Mouse (Mus musculus) cerebellum, adult 11-12 months (tissue): Measurements from ENCODE around the gene Nabp2.

ENCODE experiments used
- DNase-seq: peaks from one replicate; pipeline ENCODE4 v3.0.0; 2022

Gene Nabp2

GRCm38 (mm10) chr10:128429052-128429451 is 17.8 kb upstream of the Nabp2 start:
- DNase-seq, result no peak

DNA sequence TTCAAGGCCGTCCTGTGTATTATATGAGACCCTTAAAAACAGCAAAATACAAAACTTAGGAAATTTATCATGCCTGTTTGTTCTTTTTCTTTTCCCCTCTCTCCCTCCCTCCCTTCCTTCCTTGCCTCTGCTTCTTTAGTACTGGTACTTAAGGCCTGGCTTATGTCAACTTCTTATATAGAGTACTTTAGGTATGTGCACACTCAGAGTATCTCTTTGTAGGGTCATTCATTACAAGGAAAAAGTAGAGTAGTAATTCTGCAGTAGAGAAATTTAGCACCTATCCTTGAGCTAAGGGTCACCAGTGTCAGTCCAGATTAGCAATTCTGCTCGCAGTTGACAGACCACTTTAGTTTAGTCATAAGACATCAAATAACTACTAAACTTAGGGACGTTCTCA is 14.0 kb upstream of the Nabp2 start:
- no peak for DNase-seq

- no peak for DNase-seq
Measured at GRCm38 (mm10) chr10:128424604-128425003, 13.3 kb upstream of the Nabp2 start.

DNA sequence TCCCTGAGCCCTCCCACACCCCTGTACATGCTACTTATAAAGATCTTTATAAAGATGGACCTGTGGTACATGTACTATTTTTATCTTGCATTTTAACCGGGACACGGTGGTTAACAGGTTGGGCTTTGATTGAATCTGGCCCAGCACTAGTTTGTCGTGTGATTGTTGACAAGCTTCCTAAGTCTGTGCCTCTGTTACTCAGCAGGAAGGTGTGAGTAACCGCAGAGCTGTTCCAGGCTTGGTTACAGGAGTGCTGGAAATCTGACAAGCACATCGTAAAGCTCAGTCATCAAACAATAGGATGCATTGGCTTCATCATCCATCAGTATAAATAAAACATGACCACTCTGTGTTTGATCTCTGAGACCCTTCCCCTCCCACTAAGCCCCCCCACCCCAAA is 11.1 kb upstream of the Nabp2 start:
- DNase-seq, result no peak

DNA sequence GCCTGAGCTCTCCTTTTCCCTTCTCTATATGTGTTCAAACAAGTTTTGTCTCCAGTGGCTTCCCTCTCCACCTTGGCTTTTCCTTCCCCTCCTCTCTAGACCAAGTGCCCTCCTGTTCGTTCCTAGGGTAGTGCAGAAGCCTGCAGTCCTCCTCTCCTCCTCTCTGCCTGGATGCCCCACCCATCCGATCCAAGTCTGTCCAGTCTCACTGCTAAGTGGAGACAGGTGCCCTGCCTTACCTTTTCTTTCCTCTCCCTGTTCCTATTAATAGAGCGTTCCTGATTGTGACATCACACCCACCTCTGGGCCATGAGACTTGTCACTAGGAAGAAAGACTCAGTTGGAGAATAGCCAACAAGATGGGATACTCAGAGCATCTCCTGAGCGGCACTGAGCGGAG is 3.6 kb upstream of the Nabp2 start:
- no peak for DNase-seq

DNA sequence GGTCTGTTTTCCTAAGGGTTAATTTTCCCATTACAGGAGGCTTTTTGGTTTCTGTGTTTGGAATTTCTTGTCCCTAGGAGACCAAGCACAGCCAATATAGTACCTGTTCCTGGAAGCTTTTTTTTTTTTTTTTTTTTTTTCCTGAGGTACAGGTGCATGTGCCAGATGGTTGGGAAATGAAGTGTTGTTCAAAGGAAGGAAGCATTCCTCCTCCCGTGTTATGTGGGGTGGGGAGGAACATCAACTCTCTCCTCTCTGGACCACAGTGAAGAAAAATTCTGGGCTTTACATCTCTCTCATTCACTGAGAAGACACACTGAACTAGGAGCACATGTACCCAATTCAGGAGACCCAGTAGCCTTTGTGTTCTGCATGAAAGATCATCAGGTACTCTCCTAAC is 1.8 kb upstream of the Nabp2 start:
- DNase-seq, result no peak

DNA sequence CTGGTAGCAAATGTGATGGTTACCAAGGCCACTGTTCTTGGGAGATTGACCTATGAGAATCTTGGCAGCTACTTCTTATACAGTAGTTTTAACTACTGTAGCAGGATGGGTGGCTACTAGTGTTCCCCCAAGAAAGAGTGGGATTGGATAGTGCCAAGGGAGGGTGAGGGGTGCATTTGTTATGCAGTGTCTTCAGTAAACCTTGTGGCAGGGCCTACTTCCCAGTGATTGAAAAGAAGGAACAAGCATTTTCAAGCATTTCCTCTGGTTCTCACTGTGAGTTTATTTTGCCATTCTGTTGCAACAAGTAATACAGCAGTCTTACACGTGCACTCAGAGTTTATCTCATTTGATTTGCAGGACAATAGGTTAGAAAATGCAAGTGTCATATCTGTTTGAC is 1.3 kb upstream of the Nabp2 start:
- no peak for DNase-seq

DNA sequence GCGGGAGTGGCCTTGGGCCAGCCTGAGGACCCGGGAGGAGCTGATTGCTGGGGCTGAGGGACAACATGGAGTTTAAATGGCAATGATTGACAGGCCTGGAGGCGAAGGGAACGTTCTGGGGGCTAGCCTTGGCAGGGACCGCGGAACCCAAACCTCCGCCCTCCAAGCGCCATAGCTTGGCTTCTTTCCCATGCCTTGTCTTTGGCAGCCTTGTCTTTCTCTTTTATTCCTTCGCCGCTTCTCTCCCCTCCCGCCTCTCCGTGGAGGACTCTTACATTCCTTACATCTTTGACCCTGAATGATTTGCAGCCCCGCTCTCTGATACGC is 726 bp upstream of the Nabp2 start:
- DNase-seq, result peak; percentile 75

- DNase-seq, result no peak
Measured at GRCm38 (mm10) chr10:128410560-128410845, 789 bp downstream of the Nabp2 start.

DNA sequence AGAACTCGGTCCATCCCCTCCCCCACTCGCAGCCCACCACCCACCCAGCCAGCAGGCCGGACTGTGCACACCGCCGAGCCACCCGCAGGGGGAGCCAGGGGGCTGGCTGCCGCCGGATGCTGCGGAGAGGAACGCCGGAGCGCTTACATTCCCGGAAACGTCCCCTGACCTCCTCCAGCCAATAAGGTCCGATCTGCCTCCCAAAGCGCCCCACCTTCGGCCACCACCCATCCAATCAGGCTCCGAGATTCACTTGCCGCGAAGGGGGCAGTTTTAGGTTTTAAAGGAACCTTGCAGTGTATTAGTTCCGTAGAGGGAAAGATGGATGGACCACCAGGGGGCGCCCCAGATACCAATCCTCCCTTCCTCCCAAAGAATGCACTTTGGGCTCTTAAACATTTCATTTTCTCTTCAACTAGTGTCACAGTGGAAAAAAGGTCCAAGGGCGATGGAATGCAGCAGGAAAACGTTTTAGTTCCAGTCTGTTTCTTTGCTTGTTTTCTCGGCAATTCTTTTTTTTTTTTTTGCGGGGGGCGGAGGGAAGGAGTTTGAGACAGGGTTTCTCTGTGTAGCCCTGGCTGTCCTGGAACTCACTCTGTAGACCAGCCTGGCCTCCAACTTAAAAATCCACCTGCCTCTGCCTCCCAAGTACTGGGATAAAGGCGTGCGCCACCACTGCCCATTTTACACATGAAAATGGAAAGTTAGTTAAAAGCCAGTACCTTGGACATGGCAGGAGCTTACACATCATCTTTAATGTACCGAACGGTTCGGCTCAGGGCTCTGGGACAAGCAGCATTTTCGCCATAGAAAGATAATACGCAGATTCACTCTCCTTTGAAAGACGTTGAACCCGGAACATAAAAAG is 1.4 kb downstream of the Nabp2 start:
- DNase-seq, result peak; percentile 98

DNA sequence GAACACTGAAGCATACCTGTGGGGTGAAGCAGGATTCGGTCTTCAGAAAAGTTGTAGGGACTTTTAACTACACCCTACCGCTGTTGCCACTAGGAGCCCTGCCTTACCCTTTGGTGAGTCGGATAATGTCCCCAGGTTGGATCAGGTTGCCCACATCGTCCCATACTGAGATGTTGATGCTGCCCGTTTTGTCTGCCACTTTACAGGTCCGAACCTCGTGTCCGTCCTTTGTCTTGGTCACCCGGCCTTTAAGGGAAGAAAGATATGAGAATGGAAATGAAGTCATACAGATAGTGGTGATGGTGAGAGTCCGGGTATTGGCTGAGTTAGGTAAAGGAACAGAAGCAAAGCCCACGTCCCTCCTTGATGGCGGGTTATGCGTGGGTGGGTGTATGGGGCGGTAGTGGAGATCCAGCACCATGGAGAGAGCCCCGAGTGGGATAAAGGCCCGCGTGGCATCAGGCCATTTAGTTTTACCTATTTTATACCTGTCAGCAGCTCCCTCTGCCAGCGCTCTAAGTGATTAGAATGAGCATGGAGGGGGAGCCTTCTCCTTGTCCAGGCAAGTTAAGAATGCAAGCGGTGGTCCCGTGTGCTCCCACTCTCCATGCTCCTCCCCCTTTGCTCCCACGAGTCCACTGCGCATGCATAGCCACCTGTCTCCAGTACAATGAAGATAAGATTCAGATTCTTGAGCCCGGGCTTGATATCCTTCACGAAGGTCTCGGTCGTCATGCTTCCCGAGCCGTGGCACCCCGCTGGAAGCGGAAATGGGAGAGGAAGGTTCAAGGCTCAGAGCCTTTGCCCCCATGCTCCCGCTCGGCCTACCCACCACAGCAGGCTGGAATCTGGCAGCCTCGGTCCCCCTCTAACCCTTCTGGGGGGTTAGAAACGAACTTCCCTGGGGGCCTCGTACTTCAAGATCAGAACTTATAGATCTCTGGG is 2.4 kb downstream of the Nabp2 start:
- peak; percentile 72 for DNase-seq

DNA sequence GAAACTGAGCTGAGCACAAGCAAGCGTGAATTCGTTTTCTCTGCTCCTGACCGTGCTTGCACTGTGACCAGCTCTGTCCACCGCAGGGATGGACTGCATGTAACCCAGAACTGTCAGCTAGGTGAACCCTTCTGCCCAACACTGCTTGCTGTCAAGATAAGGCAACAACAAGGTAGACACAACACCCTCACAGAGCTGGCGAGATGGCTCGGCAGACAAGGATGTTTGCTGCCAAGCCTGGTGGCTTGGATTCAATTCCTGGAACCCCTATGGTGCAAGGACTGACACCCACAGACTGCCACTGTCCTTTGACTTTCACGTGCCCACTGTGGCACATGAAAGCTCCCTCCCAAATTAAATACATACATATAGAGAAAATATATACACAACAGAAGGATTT is 7.4 kb downstream of the Nabp2 start:
- peak; percentile 82 for DNase-seq

DNA sequence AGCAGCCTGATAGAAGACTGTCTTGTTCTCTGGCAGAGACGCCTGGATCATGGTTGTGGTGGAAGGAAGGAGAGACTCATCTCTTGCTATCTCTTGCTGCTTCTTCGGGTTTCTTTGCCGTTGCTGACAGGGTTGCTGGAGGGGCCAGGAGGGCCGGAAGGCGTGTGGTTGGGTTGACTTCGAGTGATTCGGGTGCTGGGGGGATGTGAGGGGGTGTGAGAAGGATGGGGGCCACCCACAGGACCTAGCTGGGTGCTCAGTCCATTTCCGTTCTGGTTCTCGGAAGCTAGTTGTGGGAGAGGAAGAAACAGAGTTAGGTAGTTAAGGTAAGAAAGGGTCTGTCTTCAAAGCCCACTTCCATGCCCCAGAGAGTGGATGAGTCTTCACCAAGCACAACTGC is 9.7 kb downstream of the Nabp2 start:
- no peak for DNase-seq

DNA sequence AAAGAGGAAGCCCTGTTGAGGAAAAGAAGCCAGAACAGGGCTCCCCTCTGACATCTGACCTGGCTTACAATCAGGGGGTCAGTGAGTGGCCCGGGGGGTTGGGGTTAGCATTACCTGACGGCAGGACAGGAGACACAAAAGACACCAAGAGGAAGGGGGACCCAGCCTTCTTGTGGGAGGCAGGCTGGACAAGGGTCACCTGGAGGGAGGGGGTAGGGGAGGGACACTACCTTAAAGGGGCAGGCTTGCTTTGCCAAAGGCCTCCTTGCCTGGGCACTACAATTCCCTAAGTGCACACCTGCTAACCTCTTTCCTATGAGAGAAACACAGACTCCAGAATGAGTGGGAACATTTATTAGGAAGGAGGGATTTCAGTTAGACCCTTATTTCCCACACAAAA is 10.2 kb downstream of the Nabp2 start, which contains the start of gene Slc39a5:
TSS of gene Slc39a5 (minus strand) at position 174 of the 400 bp plus-strand sequence.
- no peak for DNase-seq

- DNase-seq, result no peak
Measured at GRCm38 (mm10) chr10:128400338-128400737, 11.0 kb downstream of the Nabp2 start.

GRCm38 (mm10) chr10:128397466-128397865 is 13.8 kb downstream of the Nabp2 start:
- peak; percentile 71 for DNase-seq

- no peak for DNase-seq
Measured at GRCm38 (mm10) chr10:128396716-128397264, 14.5 kb downstream of the Nabp2 start.

GRCm38 (mm10) chr10:128396017-128396673 is 15.1 kb downstream of the Nabp2 start:
- no peak for DNase-seq

DNA sequence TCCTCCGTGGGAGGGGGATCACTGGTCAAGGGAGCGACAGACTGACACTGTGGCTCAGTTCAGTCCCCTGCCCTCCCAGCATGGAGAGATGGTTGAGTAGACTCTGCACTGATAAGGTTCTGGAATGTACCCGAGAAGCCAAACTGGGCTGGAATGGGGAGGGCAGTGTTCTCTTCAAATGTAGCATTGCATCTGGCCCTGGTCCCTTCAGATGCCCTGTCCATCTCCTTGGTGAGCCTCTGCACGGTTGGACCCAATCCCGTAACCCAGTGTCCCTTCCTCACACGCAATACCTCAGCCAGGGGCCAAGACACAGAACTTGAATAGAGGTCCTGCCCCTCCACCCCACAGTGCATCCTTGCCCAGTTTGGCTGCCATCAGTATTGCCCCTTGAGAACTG is 19.4 kb downstream of the Nabp2 start:
- DNase-seq, result no peak

DNA sequence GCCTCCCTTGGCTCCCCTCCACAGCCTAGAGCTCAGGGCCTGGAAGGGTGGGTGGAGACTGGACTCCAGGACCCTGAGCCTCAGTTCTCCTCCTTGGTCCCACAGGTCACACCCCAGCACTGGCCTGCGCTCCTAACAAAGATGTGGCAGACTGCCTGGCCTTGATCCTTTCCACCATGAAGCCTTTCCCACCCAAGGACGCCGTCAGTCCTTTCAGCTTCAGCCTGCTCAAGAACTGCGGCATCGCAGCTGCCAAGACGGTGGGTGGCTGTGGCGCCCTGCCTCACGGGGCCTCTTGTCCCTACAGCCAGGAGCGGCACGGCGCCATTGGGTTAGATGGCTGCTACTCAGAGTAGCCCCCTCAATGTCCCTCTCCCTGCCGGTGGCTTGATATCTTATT is 20.9 kb downstream of the Nabp2 start:
- DNase-seq, result no peak

- DNase-seq, result no peak
Measured at GRCm38 (mm10) chr10:128389570-128389969, 21.7 kb downstream of the Nabp2 start.

- DNase-seq, result no peak
Measured at GRCm38 (mm10) chr10:128388941-128389340, 22.4 kb downstream of the Nabp2 start.

GRCm38 (mm10) chr10:128385902-128386301 is 25.4 kb downstream of the Nabp2 start:
- DNase-seq, result no peak
